In the genomic region with DNA sequence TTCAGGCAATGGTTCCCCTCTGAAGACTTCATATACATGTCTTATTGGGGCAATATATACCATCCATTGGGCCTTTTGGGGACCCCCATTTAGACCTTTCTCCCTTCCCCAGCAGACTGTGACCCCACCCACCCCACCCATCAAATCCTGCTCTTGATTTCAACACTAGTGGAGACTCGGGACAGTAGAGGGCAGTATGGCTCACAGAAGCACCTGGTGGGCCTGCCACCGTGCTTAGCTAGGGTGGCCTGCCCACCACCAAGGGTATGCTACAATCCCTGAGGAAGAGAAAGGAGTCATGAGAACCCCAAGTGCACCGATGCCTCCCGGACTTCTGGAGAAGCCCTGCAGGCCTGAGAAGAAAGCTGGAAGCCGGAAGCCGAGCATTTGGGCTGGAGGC, we compare ENCODE assay signal across 21 mouse cellular contexts. TPM values are rescaled to one million over a fixed set of nuclear protein-coding genes. Genes with fewer than 3 reads are reported as not detected.
A peak's percentile ranks its signal among the peaks of the same experiment; 100 is the strongest.
DNase-seq lines count a peak whose midpoint lies in the region; ATAC-seq and TF ChIP-seq lines count a peak whose summit lies in the region.
"Had no signal": no experiment of that assay in that cellular context is flagged by ENCODE, and none has a peak within 500 bp of the region (broad histone marks: within the 10 kb centered on the region; RNA-seq: fewer than 3 reads in every experiment).

No protein-coding gene starts in this region.

- peaks cover 48% of the 10 kb centered on the region for H3K36me3 ChIP-seq in heart, postnatal 0 days (replicated peaks; ENCODE audit: control insufficient read depth, insufficient read depth, low read length)
- H3K36me3 ChIP-seq in midbrain, postnatal 0 days (ENCODE audit: insufficient read depth, low read length): no peaks in the 10 kb centered on the region
- H3K36me3 ChIP-seq in midbrain, embryonic 16.5 days (ENCODE audit: control insufficient read depth, insufficient read depth, low read length): no peaks in the 10 kb centered on the region
- H3K36me3 ChIP-seq: forebrain, embryonic 12.5 days had no signal

- peaks cover 20% of the 10 kb centered on the region for H3K4me1 ChIP-seq in heart, postnatal 0 days (ENCODE audit: control insufficient read depth, insufficient read depth)
- H3K4me1 ChIP-seq in midbrain, postnatal 0 days (ENCODE audit: insufficient read depth, low read length): 0 out of 2 replicates have a peak, but pooled peaks cover 5% of the 10 kb centered on the region
- peaks cover 14% of the 10 kb centered on the region for H3K4me1 ChIP-seq in midbrain, embryonic 16.5 days (ENCODE audit: control insufficient read depth, insufficient read depth, low read length)
- H3K4me1 ChIP-seq in embryonic fibroblast, embryonic 13.5 days (ENCODE audit: control insufficient read depth, insufficient read depth, low read length): peaks cover 10% of the 10 kb centered on the region; the same call in 1 of the 2 replicates

- no peak for ATAC-seq in heart, postnatal 0 days (ENCODE audit: insufficient read depth, low read depth)
- no peak for ATAC-seq in midbrain, postnatal 0 days (ENCODE audit: low FRiP score)
- no peak for ATAC-seq in midbrain, embryonic 16.5 days
- ATAC-seq: inflammation-experienced regulatory T-cells, adult 6 months had no signal

- DNase-seq in heart, postnatal 0 days (ENCODE audit: low spot score): no peak
- DNase-seq in heart, adult 8-10 months (ENCODE audit: low spot score): no peak
- no peak for DNase-seq in midbrain, postnatal 0 days (ENCODE audit: low spot score)
- no peak for DNase-seq in MN1 (ENCODE audit: low spot score)
- no peak for DNase-seq in heart, adult 18-20 months
- DNase-seq: adrenal gland, adult 8-10 months; cerebellum, adult 18-20 months; lung, adult 2 months had no signal

- no peak overlapping the region for H3K4me3 ChIP-seq in heart, postnatal 0 days (ENCODE audit: low read depth, low read length)
- no peak overlapping the region for H3K4me3 ChIP-seq in midbrain, postnatal 0 days (ENCODE audit: low read depth, low read length)
- no peak overlapping the region for H3K4me3 ChIP-seq in midbrain, embryonic 16.5 days (ENCODE audit: low read depth, low read length)
- H3K4me3 ChIP-seq in embryonic fibroblast, embryonic 13.5 days (ENCODE audit: insufficient read depth, low read length): no peak overlapping the region
- H3K4me3 ChIP-seq: forebrain, embryonic 12.5 days; heart, embryonic 15.5 days; hindbrain, embryonic 10.5 days; limb, embryonic 13.5 days had no signal

- no peak overlapping the region for H3K4me2 ChIP-seq in heart, postnatal 0 days (ENCODE audit: low read depth, low read length)
- no peak overlapping the region for H3K4me2 ChIP-seq in midbrain, postnatal 0 days (ENCODE audit: low read depth, low read length, poor library complexity, severe bottlenecking)
- H3K4me2 ChIP-seq in midbrain, embryonic 16.5 days (ENCODE audit: low read length): no peak overlapping the region
- H3K4me2 ChIP-seq: forebrain, embryonic 12.5 days; heart, embryonic 15.5 days; limb, embryonic 13.5 days; midbrain, embryonic 11.5 days had no signal

- H3K9me3 ChIP-seq in heart, postnatal 0 days (replicated peaks; ENCODE audit: control insufficient read depth, low read length): no peaks in the 10 kb centered on the region
- no peaks in the 10 kb centered on the region for H3K9me3 ChIP-seq in midbrain, postnatal 0 days (ENCODE audit: low read length)
- no peaks in the 10 kb centered on the region for H3K9me3 ChIP-seq in midbrain, embryonic 16.5 days (replicated peaks; ENCODE audit: control insufficient read depth, low read length, poor library complexity, severe bottlenecking)
- H3K9me3 ChIP-seq: forebrain, embryonic 12.5 days; heart, embryonic 15.5 days; hindbrain, embryonic 10.5 days; limb, embryonic 13.5 days had no signal

- H3K27me3 ChIP-seq in heart, postnatal 0 days (ENCODE audit: control insufficient read depth, insufficient read depth, low read length): 0 out of 2 replicates have a peak, but pooled peaks cover 5% of the 10 kb centered on the region
- H3K27me3 ChIP-seq in midbrain, postnatal 0 days (ENCODE audit: insufficient read depth, low read length): peaks cover 29% of the 10 kb centered on the region
- peaks cover 46% of the 10 kb centered on the region for H3K27me3 ChIP-seq in midbrain, embryonic 16.5 days (ENCODE audit: control insufficient read depth, insufficient read depth, low read depth, low read length)

- H3K9ac ChIP-seq in heart, postnatal 0 days (replicated peaks; ENCODE audit: low read depth, low read length): no peak overlapping the region
- no peak overlapping the region for H3K9ac ChIP-seq in midbrain, postnatal 0 days (replicated peaks; ENCODE audit: low read length, poor library complexity, severe bottlenecking)
- H3K9ac ChIP-seq in midbrain, embryonic 16.5 days (ENCODE audit: low read depth, low read length): no peak overlapping the region
- H3K9ac ChIP-seq: forebrain, embryonic 12.5 days; heart, embryonic 15.5 days; limb, embryonic 13.5 days had no signal

- 60% methylated on average over 6 of the region's 6 CpGs for WGBS in heart, postnatal 0 days
- WGBS in midbrain, postnatal 0 days: 42% methylated on average over 6 of the region's 6 CpGs
- 47% methylated on average over 6 of the region's 6 CpGs for WGBS in midbrain, embryonic 16.5 days

- no peak for TF ChIP-seq EP300 in heart, postnatal 0 days (IDR thresholded peaks at IDR 0.05; ENCODE audit: low read depth)

- no peak overlapping the region for H3K27ac ChIP-seq in heart, postnatal 0 days (ENCODE audit: low read depth)
- no peak overlapping the region for H3K27ac ChIP-seq in midbrain, postnatal 0 days (ENCODE audit: low read depth, low read length)
- no peak overlapping the region for H3K27ac ChIP-seq in midbrain, embryonic 16.5 days (ENCODE audit: low read length)
- H3K27ac ChIP-seq in embryonic fibroblast, embryonic 13.5 days (ENCODE audit: insufficient read depth, low read length): no peak overlapping the region
- H3K27ac ChIP-seq: forebrain, embryonic 12.5 days; heart, embryonic 15.5 days; hindbrain, embryonic 10.5 days; limb, embryonic 13.5 days; macrophage had no signal

- TF ChIP-seq CTCF in heart, postnatal 0 days (IDR thresholded peaks at IDR 0.05; ENCODE audit: low read depth): peak; percentile 39; the same call in 1 of the 2 replicates
- TF ChIP-seq CTCF in midbrain, postnatal 0 days (IDR thresholded peaks at IDR 0.05): peak; percentile 29
- TF ChIP-seq CTCF in embryonic fibroblast, embryonic 13.5 days (IDR thresholded peaks at IDR 0.05; ENCODE audit: borderline replicate concordance, insufficient read depth, low read length): peak; percentile 25; the same call in 1 of the 2 replicates

- TF ChIP-seq POLR2A in embryonic fibroblast, embryonic 13.5 days (IDR thresholded peaks at IDR 0.05; ENCODE audit: low read depth, low read length): no peak

RNA-seq across cellular contexts. Expression of a gene that starts 21.7 kb away (rescaled TPM):
- total RNA-seq in heart, postnatal 0 days (2014; rRNA removed; ENCODE audit: low replicate concordance): not detected in 2 replicates
- not detected in 2 replicates for polyA plus RNA-seq in heart, postnatal 0 days (2015; fragmentation: Nextera tagmentation; extraction: Ambion mirVana)
- total RNA-seq in heart, adult 8-10 months (2022): not detected
- total RNA-seq in midbrain, postnatal 0 days (2014; rRNA removed): 0.93 and 3.5 TPM in 2 replicates
- 0.15 and 0.37 TPM in 2 replicates for polyA plus RNA-seq in midbrain, postnatal 0 days (2015; fragmentation: Nextera tagmentation; extraction: Ambion mirVana)
- polyA plus RNA-seq in midbrain, embryonic 16.5 days (2015; fragmentation: Nextera tagmentation; extraction: Ambion mirVana): 0.26 TPM in 1 of 2 replicates, not detected in the other
- not detected in 2 replicates for polyA plus RNA-seq in embryonic fibroblast, embryonic 13.5 days (2011; ENCODE audit: insufficient read length, low read depth, missing spikeins)
- not detected for total RNA-seq in heart, adult 18-20 months (2021)
- total RNA-seq: adrenal gland, adult 8-10 months; G1E had no signal
- polyA plus RNA-seq: forebrain, embryonic 12.5 days; G1E; gonadal fat pad, adult 2 months; heart, embryonic 15.5 days; hindbrain, embryonic 10.5 days; inflammation-experienced regulatory T-cells, adult 6 months; kidney, embryonic 16.5 days; lung, adult 2 months; macrophage; midbrain, embryonic 11.5 days; neural tube, embryonic 14.5 days had no signal

RNA-seq across cellular contexts. Expression of a gene that starts 37.6 kb away (rescaled TPM):
- 8.4 and 23.1 TPM in 2 replicates for total RNA-seq in heart, postnatal 0 days (2014; rRNA removed; ENCODE audit: low replicate concordance)
- 13.9 and 14.4 TPM in 2 replicates for polyA plus RNA-seq in heart, postnatal 0 days (2015; fragmentation: Nextera tagmentation; extraction: Ambion mirVana)
- total RNA-seq in heart, adult 8-10 months (2022): 10 to 100 TPM; 21.2 to 24.0 (median 22.4) TPM
- 29.4 and 41.3 TPM in 2 replicates for total RNA-seq in midbrain, postnatal 0 days (2014; rRNA removed)
- polyA plus RNA-seq in midbrain, postnatal 0 days (2015; fragmentation: Nextera tagmentation; extraction: Ambion mirVana): 23.4 and 25.0 TPM in 2 replicates
- 30.8 and 37.7 TPM in 2 replicates for polyA plus RNA-seq in midbrain, embryonic 16.5 days (2015; fragmentation: Nextera tagmentation; extraction: Ambion mirVana)
- polyA plus RNA-seq in embryonic fibroblast, embryonic 13.5 days (2011; ENCODE audit: insufficient read length, low read depth, missing spikeins): 43.3 and 44.5 TPM in 2 replicates
- 10 to 100 TPM; 20.9 to 24.5 TPM for total RNA-seq in heart, adult 18-20 months (2021)

RNA-seq across cellular contexts. Expression of a gene that starts 56.9 kb away (rescaled TPM):
- 28.4 and 45.3 TPM in 2 replicates for total RNA-seq in heart, postnatal 0 days (2014; rRNA removed; ENCODE audit: low replicate concordance)
- 2.3 and 2.5 TPM in 2 replicates for polyA plus RNA-seq in heart, postnatal 0 days (2015; fragmentation: Nextera tagmentation; extraction: Ambion mirVana)
- total RNA-seq in heart, adult 8-10 months (2022): 10 to 100 TPM; 18.1 to 23.2 (median 21.3) TPM
- total RNA-seq in midbrain, postnatal 0 days (2014; rRNA removed): 19.6 and 28.6 TPM in 2 replicates
- polyA plus RNA-seq in midbrain, postnatal 0 days (2015; fragmentation: Nextera tagmentation; extraction: Ambion mirVana): 1.2 TPM in 2 replicates
- polyA plus RNA-seq in midbrain, embryonic 16.5 days (2015; fragmentation: Nextera tagmentation; extraction: Ambion mirVana): 0.77 and 1.2 TPM in 2 replicates
- 10.3 and 12.6 TPM in 2 replicates for polyA plus RNA-seq in embryonic fibroblast, embryonic 13.5 days (2011; ENCODE audit: insufficient read length, low read depth, missing spikeins)
- 10 to 100 TPM; 18.4 to 23.0 TPM for total RNA-seq in heart, adult 18-20 months (2021)
